Mouse (Mus musculus) C2C12 (cell line): ENCODE measurements around the gene Dgcr6.

ENCODE experiments used
- CEBPB ChIP-seq: IDR thresholded peaks from one replicate; pipeline ENCODE4 v1.6.1; 2011; ENCODE audit warnings: low read depth, mild to moderate bottlenecking, control low read depth, moderate library complexity
- CTCF ChIP-seq: IDR thresholded peaks from one replicate; pipeline ENCODE4 v1.5.1; 2011; ENCODE audit not compliant: control insufficient read depth, insufficient read depth, insufficient read length
- FOSL1 ChIP-seq: IDR thresholded peaks from one replicate; pipeline ENCODE4 v1.8.0; 2011; ENCODE audit warnings: mild to moderate bottlenecking, low read length; ENCODE audit not compliant: poor library complexity, insufficient read depth, severe bottlenecking
- MAX ChIP-seq: IDR thresholded peaks from one replicate; pipeline ENCODE4 v1.6.1; 2011; ENCODE audit warnings: mild to moderate bottlenecking, control low read depth
- MYOG ChIP-seq: IDR thresholded peaks from one replicate; pipeline ENCODE4 v1.6.1; 2011; ENCODE audit not compliant: control insufficient read depth, insufficient read length; ENCODE audit errors: extremely low read depth
- USF1 ChIP-seq: IDR thresholded peaks from one replicate; pipeline ENCODE4 v1.6.1; 2011; ENCODE audit warnings: low read depth, mild to moderate bottlenecking, control low read depth, moderate library complexity

GRCm38 (mm10) chr16:18027371-18027770 lies 25.3 kb upstream of the Dgcr6 start:
- TF ChIP-seq CTCF (no peak), USF1 (peak; percentile 45), CEBPB (no peak), MAX (no peak), MYOG (no peak), FOSL1 (no peak)
